Mouse (Mus musculus): Measurements from ENCODE around the gene Nhsl2.

GRCm38 (mm10) chrX:101811750-101812149, 37.4 kb upstream of the Nhsl2 start:
- no peak for TF ChIP-seq ZC3H11A (IDR thresholded peaks at IDR 0.05; ENCODE audit: borderline replicate concordance, low read depth, low read length)
- TF ChIP-seq MAFK (IDR thresholded peaks at IDR 0.05; ENCODE audit: insufficient read depth, low read depth, low read length) = no peak
- no peak for TF ChIP-seq ZNF384 (IDR thresholded peaks at IDR 0.05; ENCODE audit: low read depth, low read length)
- TF ChIP-seq HCFC1 (IDR thresholded peaks at IDR 0.05; ENCODE audit: borderline replicate concordance, insufficient read depth, low read length) = no peak
- no peak for TF ChIP-seq CHD2 (IDR thresholded peaks at IDR 0.05; ENCODE audit: low read depth, low read length)
